Mouse (Mus musculus) lung, adult 2 months (tissue): Measurements from ENCODE around the gene Gpr22.

Source experiments
- CTCF ChIP-seq: fragments of 200-500 bp; IDR thresholded peaks from 2 replicates; pipeline ENCODE4 v1.5.1; 2011; ENCODE audit warnings: mild to moderate bottlenecking, low read length, control low read depth; ENCODE audit not compliant: insufficient read depth
- POLR2A ChIP-seq: fragments of 200-500 bp; IDR thresholded peaks from 2 replicates; pipeline ENCODE4 v1.6.1; 2011; ENCODE audit warnings: low read depth, mild to moderate bottlenecking, control low read depth, low read length, borderline replicate concordance; ENCODE audit errors: extremely low read depth

GRCm38 (mm10) chr12:31754465-31754864 is 40.7 kb upstream of the Gpr22 start:
- TF ChIP-seq CTCF (no peak), POLR2A (no peak)
